Mouse (Mus musculus) ES-E14 (cell line): ENCODE measurements around the gene Cbln3.

ENCODE experiments used
- HCFC1 ChIP-seq: IDR thresholded peaks from 2 replicates; pipeline ENCODE4 v1.6.1; 2012; ENCODE audit warnings: low read length, inconsistent platforms, borderline replicate concordance; ENCODE audit not compliant: insufficient read depth
- ZC3H11A ChIP-seq: IDR thresholded peaks from 2 replicates; pipeline ENCODE4 v1.6.1; 2012; ENCODE audit warnings: low read depth, mild to moderate bottlenecking, inconsistent platforms, low read length, borderline replicate concordance
- ZNF384 ChIP-seq: IDR thresholded peaks from 2 replicates; pipeline ENCODE4 v1.6.1; 2012; ENCODE audit warnings: low read depth, low read length, inconsistent platforms

DNA sequence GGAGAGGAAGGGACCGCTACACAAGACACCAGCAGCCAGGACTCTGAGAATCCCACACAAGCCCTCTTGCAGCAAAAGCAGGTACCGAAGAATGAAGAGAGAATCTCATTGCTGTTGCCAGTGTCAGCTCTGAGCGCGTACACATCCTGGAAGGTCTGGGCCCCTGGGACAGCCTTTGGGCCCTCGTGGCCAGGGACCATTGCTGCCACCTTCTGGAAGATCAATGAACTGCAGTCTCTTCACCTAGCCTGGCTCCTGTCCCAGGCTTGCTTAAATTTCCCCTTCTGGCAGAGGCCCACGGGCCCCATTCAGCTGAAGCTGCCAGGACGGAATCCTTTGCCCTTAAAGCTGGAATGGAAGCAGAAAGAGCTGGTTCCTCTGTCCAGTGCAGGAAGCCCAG, 20.4 kb downstream of the Cbln3 start:
- TF ChIP-seq HCFC1 (no peak; the same call in 1 of the 2 replicates), ZNF384 (no peak), ZC3H11A (peak; percentile 58; the same call in 1 of the 2 replicates)
